Mouse (Mus musculus): ENCODE measurements at regions not wholly inside any gene's neighbourhood (a gene's known extent, or its start where the extent isn't known, plus 50 kb on each side); places are given as distances from the start of the nearest gene placed in this dataset.

DNA sequence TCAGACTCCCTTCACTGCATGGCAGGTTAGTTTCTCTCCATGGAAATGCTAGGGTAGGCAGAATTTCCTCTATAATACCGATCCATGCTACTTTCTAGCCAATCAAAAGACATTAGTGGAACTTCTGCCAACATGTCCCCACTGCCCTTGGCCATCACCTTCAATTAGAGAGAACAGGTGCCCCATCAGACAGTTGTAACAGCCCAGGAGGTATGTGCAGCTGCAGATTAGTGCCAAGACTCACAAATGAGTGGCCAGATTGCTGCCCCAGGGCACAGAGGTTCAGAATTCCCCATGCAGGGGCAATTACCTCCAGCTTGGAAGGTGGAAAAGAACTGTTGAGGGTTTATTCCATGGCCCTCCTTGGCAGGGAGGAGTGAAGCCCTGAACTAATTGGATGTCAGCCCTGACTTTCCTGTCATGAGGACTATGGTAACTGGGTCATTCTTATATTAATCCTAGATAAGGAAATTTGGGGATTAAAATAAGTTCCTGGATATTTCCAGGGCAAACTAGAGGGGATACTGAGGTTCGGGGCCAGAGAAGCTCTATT is 113.7 kb upstream of the Plppr1 start (continued):
- no peak for TF ChIP-seq RCOR1 (conservative IDR thresholded peaks at IDR 0.05; ENCODE audit: low read depth, low read length)
- TF ChIP-seq ZMIZ1 (IDR thresholded peaks at IDR 0.05; ENCODE audit: low read depth, low read length) = no peak

DNA sequence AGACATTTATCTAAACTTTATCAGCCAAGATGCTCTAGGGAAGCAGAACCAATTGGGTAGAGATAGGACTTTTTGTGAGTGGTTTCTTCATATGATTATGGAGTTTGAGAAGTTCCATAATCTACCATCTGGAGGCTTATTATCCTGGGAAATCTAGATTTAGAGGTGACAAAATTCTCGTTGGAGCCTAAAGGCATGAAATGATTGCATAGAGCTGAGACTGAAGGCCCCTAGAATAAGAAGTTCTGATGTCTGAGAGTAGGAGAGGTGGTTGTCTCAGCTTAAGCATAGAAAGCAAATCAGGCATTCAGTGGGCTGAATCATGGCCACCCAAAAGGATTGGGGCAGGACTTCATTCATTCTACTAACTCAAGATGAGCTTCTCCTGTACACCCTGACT is 106.1 kb upstream of the Plppr1 start:
- Histone ChIP-seq H3K9ac (ENCODE audit: insufficient read depth, low read depth) (no peak overlapping the region), H3K4me3 (replicated peaks in 1 of 3; ENCODE audit: low read depth in 2 of 3, low read length in 2 of 3, poor library complexity in 1 of 3) (no peak overlapping the region), H3K4me1 (ENCODE audit: control insufficient read depth in 1 of 2, insufficient read depth in 2 of 2) (no peaks in the 10 kb centered on the region), H3K36me3 (replicated peaks in 1 of 2; ENCODE audit: control insufficient read depth in 1 of 2, insufficient read depth in 1 of 2, low read length in 1 of 2) (no peaks in the 10 kb centered on the region), H3K27ac (ENCODE audit: insufficient read depth, low read depth) (no peak overlapping the region), H3K9me3 (replicated peaks; ENCODE audit: low read length) (no peaks in the 10 kb centered on the region), H3K27me3 (replicated peaks) (no peaks in the 10 kb centered on the region), H3K79me2 (replicated peaks; ENCODE audit: control insufficient read depth, extremely low read depth, insufficient read depth, poor library complexity, severe bottlenecking) (no peaks in the 10 kb centered on the region), H3K4me2 (ENCODE audit: insufficient read depth, low read depth, poor library complexity, severe bottlenecking) (no peak overlapping the region)
- TF ChIP-seq TCF12 (IDR thresholded peaks at IDR 0.05; ENCODE audit: low read depth, low read length) (no peak), CHD1 (IDR thresholded peaks at IDR 0.05; ENCODE audit: low read depth, low read length) (no peak), UBTF (IDR thresholded peaks at IDR 0.05; ENCODE audit: low read depth, low read length) (no peak), JUN (IDR thresholded peaks at IDR 0.05; ENCODE audit: insufficient read depth, low read depth, low read length) (no peak), HCFC1 (IDR thresholded peaks at IDR 0.05; ENCODE audit: low read depth, low read length) (no peak), POLR2A (IDR thresholded peaks at IDR 0.05; ENCODE audit: low read depth, low read length) (no peak), RAD21 (IDR thresholded peaks at IDR 0.05; ENCODE audit: low read depth, low read length) (no peak), MEF2A (IDR thresholded peaks at IDR 0.05; ENCODE audit: borderline replicate concordance, low read depth, low read length) (no peak), IRF4 (IDR thresholded peaks at IDR 0.05; ENCODE audit: low read depth, low read length) (no peak), MXI1 (IDR thresholded peaks at IDR 0.05; ENCODE audit: low read depth, low read length) (no peak), USF1 (IDR thresholded peaks at IDR 0.05; ENCODE audit: low read depth, low read length) (no peak), MYC (IDR thresholded peaks at IDR 0.05; ENCODE audit: low read depth, low read length) (no peak), ZKSCAN1 (IDR thresholded peaks at IDR 0.05; ENCODE audit: borderline replicate concordance, low read depth, low read length) (no peak), ZMIZ1 (IDR thresholded peaks at IDR 0.05; ENCODE audit: low read depth, low read length) (no peak), ZNF384 (IDR thresholded peaks at IDR 0.05; ENCODE audit: low read depth, low read length) (no peak), ETS1 (conservative IDR thresholded peaks at IDR 0.05; ENCODE audit: low read depth, low read length) (no peak), CHD2 (IDR thresholded peaks at IDR 0.05; ENCODE audit: low read length) (no peak), SIN3A (IDR thresholded peaks at IDR 0.05; ENCODE audit: low read length) (no peak)
- dilution Hi-C loops (cut with MboI; ENCODE audit: extremely low pct_ligation_motif_present, extremely low pct_unique_long_range_greater_than_20kb, low sequenced_read_pairs) (no loop called here), in situ Hi-C loops (cut with MboI; ENCODE audit: low pct_ligation_motif_present, low pct_unique_long_range_greater_than_20kb, low sequenced_read_pairs) (no loop called here)
- DNase-seq (ENCODE audit: extremely low read depth) = no peak

DNA sequence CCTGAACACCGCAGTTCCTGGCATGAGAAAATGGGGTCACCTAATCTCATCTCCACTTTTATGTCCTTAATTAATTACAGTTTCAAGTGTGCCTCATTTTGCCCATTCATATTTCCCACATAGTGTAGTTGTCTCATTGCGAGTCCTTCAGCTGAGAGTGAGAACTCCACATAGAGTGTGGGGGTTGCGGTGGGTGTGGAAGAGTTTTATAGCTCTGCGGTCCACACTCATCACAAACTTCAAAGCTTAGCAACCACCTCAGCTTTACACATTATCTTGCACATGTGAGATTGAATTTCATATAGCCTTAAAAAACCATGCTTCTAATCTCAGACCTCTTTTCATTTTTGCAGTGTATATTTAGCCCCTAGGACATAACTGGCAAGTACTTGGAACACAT is 83.3 kb upstream of the Plppr1 start:
- no peak for TF ChIP-seq POLR2AphosphoS2 (IDR thresholded peaks at IDR 0.05; ENCODE audit: low read depth, low read length)
- no peak overlapping the region for H3K9ac ChIP-seq (ENCODE audit: insufficient read depth, low read depth)
- H3K27me3 ChIP-seq (replicated peaks) = no peaks in the 10 kb centered on the region
- H3K27ac ChIP-seq (ENCODE audit: insufficient read depth, low read depth) = no peak overlapping the region
- dilution Hi-C loops (cut with MboI; ENCODE audit: extremely low pct_ligation_motif_present, extremely low pct_unique_long_range_greater_than_20kb, low sequenced_read_pairs) = no loop called here
- no peaks in the 10 kb centered on the region for H3K79me2 ChIP-seq (replicated peaks; ENCODE audit: control insufficient read depth, extremely low read depth, insufficient read depth, poor library complexity, severe bottlenecking)
- no peak overlapping the region for H3K4me2 ChIP-seq (ENCODE audit: insufficient read depth, low read depth, poor library complexity, severe bottlenecking)
- H3K9me3 ChIP-seq (replicated peaks; ENCODE audit: low read length) = no peaks in the 10 kb centered on the region
- H3K4me3 ChIP-seq (replicated peaks in 1 of 3; ENCODE audit: low read depth in 2 of 3, low read length in 2 of 3, poor library complexity in 1 of 3) = no peak overlapping the region
- in situ Hi-C loops (cut with MboI; ENCODE audit: low pct_ligation_motif_present, low pct_unique_long_range_greater_than_20kb, low sequenced_read_pairs) = no loop called here
- DNase-seq (ENCODE audit: extremely low read depth) = no peak
- no peaks in the 10 kb centered on the region for H3K4me1 ChIP-seq (ENCODE audit: control insufficient read depth in 1 of 2, insufficient read depth in 2 of 2)
- H3K36me3 ChIP-seq (replicated peaks in 1 of 2; ENCODE audit: control insufficient read depth in 1 of 2, insufficient read depth in 1 of 2, low read length in 1 of 2) = no peaks in the 10 kb centered on the region
